Mouse (Mus musculus): Measurements from ENCODE around the gene Zfand3.

DNA sequence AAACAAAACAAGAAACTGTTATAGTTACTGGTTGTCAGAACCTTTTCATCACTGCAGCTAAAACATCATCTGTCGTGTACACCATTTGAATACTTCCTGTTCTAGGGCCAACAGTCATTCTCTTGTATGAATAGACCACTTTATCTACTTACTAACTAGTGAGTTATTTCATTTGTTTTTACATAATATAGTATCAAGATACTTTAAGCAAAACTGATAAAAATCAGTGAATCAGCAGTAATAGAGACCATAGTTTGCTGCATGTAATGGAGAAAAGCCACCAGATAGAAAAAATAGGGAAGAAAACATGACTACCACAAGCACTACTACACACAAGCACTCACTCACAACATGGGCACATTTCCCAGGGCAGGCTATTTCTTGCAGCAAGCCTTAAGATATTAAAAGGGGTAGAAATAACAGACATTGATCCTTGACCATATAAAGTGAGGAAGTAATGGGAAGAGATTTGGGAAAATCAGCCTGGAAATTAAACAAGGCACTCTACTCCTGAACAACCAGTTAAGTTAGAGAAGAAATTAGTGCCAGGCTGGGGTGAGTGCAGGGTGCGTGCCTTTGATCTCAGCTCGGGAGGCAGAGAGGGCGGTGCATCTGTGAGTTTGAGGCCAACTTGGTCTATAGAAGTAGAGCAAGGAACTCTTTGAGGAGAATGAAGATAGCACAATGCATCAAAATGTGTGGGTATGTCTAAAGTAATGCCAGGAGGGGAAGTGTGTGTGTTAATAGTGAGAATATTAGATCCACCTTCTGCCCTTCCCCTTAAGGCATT is 30.9 kb downstream of the Zfand3 start:
- TF ChIP-seq ZNF384 (IDR thresholded peaks at IDR 0.05; ENCODE audit: low read depth, low read length) (no peak), CTCF (conservative IDR thresholded peaks at IDR 0.05 in 1 of 2, IDR thresholded peaks at IDR 0.05 in 1 of 2; ENCODE audit: low read depth in 2 of 2, low read length in 2 of 2) (no peak)
